Mouse (Mus musculus): ENCODE measurements around the gene Akap2.

- no peak for TF ChIP-seq POLR2A (IDR thresholded peaks at IDR 0.05; ENCODE audit: extremely low read depth, insufficient read depth, low read length)
- TF ChIP-seq CTCF (IDR thresholded peaks at IDR 0.05; ENCODE audit: extremely low read depth, insufficient read depth, low read length), result no peak
Observed at GRCm38 (mm10) chr4:57867454-57867853, 150.0 kb downstream of the Akap2 start.

All from cortical plate, adult 2 months (tissue).